Mouse (Mus musculus): Measurements from ENCODE around the gene Klhl29. TPM values are rescaled to one million over a fixed set of nuclear protein-coding genes. Genes with fewer than 3 reads are reported as not detected.
A peak's percentile ranks its signal among the peaks of the same experiment; 100 is the strongest.

The Klhl29 gene
- total and polyA plus RNA-seq, 2 experiments from 2014 or later: 2.7 to 8.2 TPM

DNA sequence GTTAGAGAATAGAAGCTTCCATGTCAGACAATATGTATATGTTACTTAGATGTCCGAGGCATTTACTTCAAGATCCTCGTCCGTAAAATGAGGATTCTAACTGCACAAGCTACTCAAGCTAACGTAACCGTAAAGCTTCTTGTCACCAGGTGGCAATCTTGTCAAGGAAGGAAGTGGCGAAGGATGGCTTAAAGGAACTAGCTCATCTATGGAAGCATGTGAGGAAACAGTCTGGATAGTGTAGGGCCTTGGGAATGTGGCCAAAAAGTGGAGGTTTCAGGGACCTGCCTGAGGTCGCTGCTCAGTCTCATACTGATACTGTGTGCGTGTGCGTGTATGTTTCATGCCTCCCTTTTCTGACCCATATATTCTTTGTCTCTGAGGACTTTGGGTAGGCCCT is 275.9 kb downstream of the Klhl29 start:
- Histone ChIP-seq H3K9me3 (ENCODE audit: low read length) (no peaks in the 10 kb centered on the region), H3K27ac (ENCODE audit: low read depth, low read length) (no peak overlapping the region), H3K4me1 (ENCODE audit: insufficient read depth) (no peaks in the 10 kb centered on the region), H3K4me3 (ENCODE audit: low read depth, low read length) (no peak overlapping the region), H3K27me3 (ENCODE audit: insufficient read depth, low read length) (no peaks in the 10 kb centered on the region), H3K36me3 (ENCODE audit: insufficient read depth) (peaks cover 29% of the 10 kb centered on the region; the same call in 1 of the 2 replicates), H3K9ac (no peak overlapping the region), H3K4me2 (ENCODE audit: low read depth) (no peak overlapping the region)
- peak; percentile 50 for ATAC-seq
- peak; percentile 77 for DNase-seq
- TF ChIP-seq CTCF (IDR thresholded peaks at IDR 0.05; ENCODE audit: low read depth): peak; percentile 73
- WGBS: 76% methylated on average over 9 of the region's 9 CpGs

GRCm38 (mm10) chr12:5088639-5089038 is 286.8 kb downstream of the Klhl29 start:
- H3K4me1 ChIP-seq (ENCODE audit: insufficient read depth): peaks cover 15% of the 10 kb centered on the region; the same call in 1 of the 2 replicates
- H3K9ac ChIP-seq: no peak overlapping the region
- WGBS: 6% methylated on average over 1 of the region's 1 CpGs
- ATAC-seq (peak; percentile 14; the same call in 1 of the 2 replicates), DNase-seq (no peak)
- H3K36me3 ChIP-seq (ENCODE audit: insufficient read depth): peaks cover 53% of the 10 kb centered on the region
- no peaks in the 10 kb centered on the region for H3K9me3 ChIP-seq (ENCODE audit: low read length)
- H3K4me3 ChIP-seq (ENCODE audit: low read depth, low read length): no peak overlapping the region
- peak overlapping the region; percentile 74 for H3K27ac ChIP-seq (ENCODE audit: low read depth, low read length)
- no peak overlapping the region for H3K4me2 ChIP-seq (ENCODE audit: low read depth)
- TF ChIP-seq CTCF (IDR thresholded peaks at IDR 0.05; ENCODE audit: low read depth): no peak
- no peaks in the 10 kb centered on the region for H3K27me3 ChIP-seq (ENCODE audit: insufficient read depth, low read length)

GRCm38 (mm10) chr12:5087787-5088519 is 287.5 kb downstream of the Klhl29 start:
- Histone ChIP-seq H3K27ac (ENCODE audit: low read depth, low read length) (peak overlapping the region; percentile 74), H3K9me3 (ENCODE audit: low read length) (no peaks in the 10 kb centered on the region), H3K9ac (no peak overlapping the region), H3K4me2 (ENCODE audit: low read depth) (no peak overlapping the region), H3K36me3 (ENCODE audit: insufficient read depth) (peaks cover 60% of the 10 kb centered on the region), H3K27me3 (ENCODE audit: insufficient read depth, low read length) (no peaks in the 10 kb centered on the region), H3K4me1 (ENCODE audit: insufficient read depth) (peaks cover 15% of the 10 kb centered on the region; the same call in 1 of the 2 replicates), H3K4me3 (ENCODE audit: low read depth, low read length) (no peak overlapping the region)
- peak; percentile 87 for DNase-seq
- peak; percentile 81 for ATAC-seq
- no peak for TF ChIP-seq CTCF (IDR thresholded peaks at IDR 0.05; ENCODE audit: low read depth)
- WGBS: 11% methylated on average over 10 of the region's 10 CpGs

- Histone ChIP-seq H3K9ac (no peak overlapping the region), H3K27me3 (ENCODE audit: insufficient read depth, low read length) (no peaks in the 10 kb centered on the region), H3K4me3 (ENCODE audit: low read depth, low read length) (no peak overlapping the region), H3K9me3 (ENCODE audit: low read length) (no peaks in the 10 kb centered on the region), H3K4me2 (ENCODE audit: low read depth) (no peak overlapping the region), H3K36me3 (ENCODE audit: insufficient read depth) (peaks cover 61% of the 10 kb centered on the region), H3K4me1 (ENCODE audit: insufficient read depth) (peaks cover 15% of the 10 kb centered on the region; the same call in 1 of the 2 replicates), H3K27ac (ENCODE audit: low read depth, low read length) (no peak overlapping the region)
- DNase-seq (no peak), ATAC-seq (no peak)
- WGBS: 96% methylated on average over 5 of the region's 5 CpGs
- TF ChIP-seq CTCF (IDR thresholded peaks at IDR 0.05; ENCODE audit: low read depth): no peak
Observed at GRCm38 (mm10) chr12:5084714-5085113, 290.8 kb downstream of the Klhl29 start.

DNA sequence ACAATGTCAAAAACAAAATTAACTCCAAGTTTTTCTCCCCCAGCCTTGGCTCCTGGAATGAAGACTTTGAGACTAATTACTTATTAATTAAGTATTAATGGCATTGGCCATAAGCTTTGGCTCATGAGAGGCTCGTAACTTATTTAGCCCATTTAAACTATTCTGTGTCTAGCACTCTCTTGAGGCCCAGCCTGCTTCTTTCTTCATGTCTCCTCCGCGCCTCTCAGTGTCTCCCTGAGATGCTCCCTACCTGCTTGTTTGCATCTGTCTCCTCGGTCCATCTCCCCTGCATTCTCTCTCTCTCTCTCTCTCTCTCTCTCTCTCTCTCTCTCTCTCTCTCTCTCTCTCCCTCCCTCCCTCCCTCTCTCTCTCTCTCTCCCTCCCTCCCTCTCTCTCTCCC is 294.0 kb downstream of the Klhl29 start:
- H3K27me3 ChIP-seq (ENCODE audit: insufficient read depth, low read length): no peaks in the 10 kb centered on the region
- peaks cover 45% of the 10 kb centered on the region for H3K36me3 ChIP-seq (ENCODE audit: insufficient read depth)
- no peak overlapping the region for H3K27ac ChIP-seq (ENCODE audit: low read depth, low read length)
- H3K9ac ChIP-seq: no peak overlapping the region
- H3K4me1 ChIP-seq (ENCODE audit: insufficient read depth): no peaks in the 10 kb centered on the region
- no peak overlapping the region for H3K4me3 ChIP-seq (ENCODE audit: low read depth, low read length)
- ATAC-seq (no peak), DNase-seq (no peak)
- no peak overlapping the region for H3K4me2 ChIP-seq (ENCODE audit: low read depth)
- 93% methylated on average over 4 of the region's 4 CpGs for WGBS
- no peaks in the 10 kb centered on the region for H3K9me3 ChIP-seq (ENCODE audit: low read length)
- TF ChIP-seq CTCF (IDR thresholded peaks at IDR 0.05; ENCODE audit: low read depth): no peak

DNA sequence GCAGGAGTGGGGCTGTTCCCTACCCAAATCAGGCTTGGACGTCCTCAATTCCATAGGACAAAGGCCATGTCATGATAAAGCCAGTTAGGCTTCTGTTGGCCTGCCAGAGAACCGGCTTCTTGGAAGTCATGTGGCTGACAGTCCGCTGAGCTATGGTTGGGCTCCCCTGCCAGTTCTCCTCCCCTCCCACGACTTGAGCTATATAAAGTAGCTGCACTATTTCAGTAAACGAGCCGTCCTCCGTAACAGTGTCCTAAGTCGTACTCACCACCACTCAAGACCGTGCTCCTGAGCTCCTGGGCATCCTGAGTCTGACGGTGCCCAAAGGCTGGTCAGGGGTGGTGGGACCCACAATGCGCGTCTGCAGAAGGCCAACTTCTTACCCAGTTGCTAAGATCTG is 302.3 kb downstream of the Klhl29 start:
- H3K4me3 ChIP-seq (ENCODE audit: low read depth, low read length): no peak overlapping the region
- TF ChIP-seq CTCF (IDR thresholded peaks at IDR 0.05; ENCODE audit: low read depth): no peak
- H3K4me2 ChIP-seq (ENCODE audit: low read depth): no peak overlapping the region
- H3K9ac ChIP-seq: no peak overlapping the region
- ATAC-seq (no peak), DNase-seq (no peak)
- H3K9me3 ChIP-seq (ENCODE audit: low read length): no peaks in the 10 kb centered on the region
- H3K36me3 ChIP-seq (ENCODE audit: insufficient read depth): no peaks in the 10 kb centered on the region
- H3K27ac ChIP-seq (ENCODE audit: low read depth, low read length): no peak overlapping the region
- WGBS: 82% methylated on average over 12 of the region's 12 CpGs
- 0 out of 2 replicates have a peak, but pooled peaks cover 2% of the 10 kb centered on the region for H3K4me1 ChIP-seq (ENCODE audit: insufficient read depth)
- no peaks in the 10 kb centered on the region for H3K27me3 ChIP-seq (ENCODE audit: insufficient read depth, low read length)

GRCm38 (mm10) chr12:5070131-5070530 is 305.4 kb downstream of the Klhl29 start:
- Histone ChIP-seq H3K27ac (ENCODE audit: low read depth, low read length) (no peak overlapping the region), H3K4me1 (ENCODE audit: insufficient read depth) (0 out of 2 replicates have a peak, but pooled peaks cover 2% of the 10 kb centered on the region), H3K4me3 (ENCODE audit: low read depth, low read length) (no peak overlapping the region), H3K9ac (no peak overlapping the region), H3K36me3 (ENCODE audit: insufficient read depth) (no peaks in the 10 kb centered on the region), H3K4me2 (ENCODE audit: low read depth) (no peak overlapping the region), H3K9me3 (ENCODE audit: low read length) (no peaks in the 10 kb centered on the region), H3K27me3 (ENCODE audit: insufficient read depth, low read length) (no peaks in the 10 kb centered on the region)
- TF ChIP-seq CTCF (IDR thresholded peaks at IDR 0.05; ENCODE audit: low read depth): no peak
- no peak for DNase-seq
- no peak for ATAC-seq
- WGBS: 69% methylated on average over 3 of the region's 3 CpGs

Data from forebrain, postnatal 0 days (tissue).